Mouse (Mus musculus): ENCODE measurements around the gene Vav2.

DNA sequence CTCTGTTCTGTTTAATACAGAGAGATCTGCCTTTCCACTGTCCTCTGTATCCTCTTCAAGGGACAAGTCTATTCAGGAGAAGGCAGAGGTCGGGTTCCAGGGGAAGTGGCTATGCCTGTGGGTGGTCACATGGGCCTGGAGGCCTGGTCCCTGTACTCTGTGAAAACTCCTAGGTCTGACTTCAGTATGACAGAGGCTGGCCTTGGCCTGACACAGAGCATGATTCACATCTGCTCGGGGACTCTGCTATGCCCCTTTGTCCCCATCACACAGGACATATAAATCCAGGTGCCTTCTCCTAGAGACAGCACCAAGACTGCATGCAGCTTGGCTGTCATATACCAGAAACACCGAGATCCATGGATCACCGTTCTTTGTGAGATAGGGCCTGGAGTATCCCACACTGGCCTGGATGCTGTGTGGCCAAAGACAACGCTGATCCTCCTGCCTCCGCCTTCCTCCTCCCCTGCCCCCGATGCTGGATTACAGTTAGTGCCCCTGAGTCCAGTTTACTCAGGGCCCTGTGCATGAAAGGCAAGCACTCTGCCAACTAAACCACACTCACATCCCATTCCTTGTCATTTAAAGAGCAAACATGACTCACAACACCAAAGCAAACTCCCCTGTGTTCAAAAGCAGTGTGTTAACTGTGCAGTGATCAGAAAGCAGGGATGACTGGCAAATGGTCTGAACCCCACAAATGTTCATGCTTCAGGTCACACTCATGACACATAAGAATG, 139.7 kb downstream of the Vav2 start:
- no peak for TF ChIP-seq POLR2A (IDR thresholded peaks at IDR 0.05; ENCODE audit: borderline replicate concordance, control insufficient read depth, low read depth, low read length)
- no peak for TF ChIP-seq CTCF (IDR thresholded peaks at IDR 0.05; ENCODE audit: control insufficient read depth, insufficient read depth, low read length)

Data from bone marrow, adult 2 months (tissue).